Mouse (Mus musculus): ENCODE measurements around the gene Plxdc1.

DNA sequence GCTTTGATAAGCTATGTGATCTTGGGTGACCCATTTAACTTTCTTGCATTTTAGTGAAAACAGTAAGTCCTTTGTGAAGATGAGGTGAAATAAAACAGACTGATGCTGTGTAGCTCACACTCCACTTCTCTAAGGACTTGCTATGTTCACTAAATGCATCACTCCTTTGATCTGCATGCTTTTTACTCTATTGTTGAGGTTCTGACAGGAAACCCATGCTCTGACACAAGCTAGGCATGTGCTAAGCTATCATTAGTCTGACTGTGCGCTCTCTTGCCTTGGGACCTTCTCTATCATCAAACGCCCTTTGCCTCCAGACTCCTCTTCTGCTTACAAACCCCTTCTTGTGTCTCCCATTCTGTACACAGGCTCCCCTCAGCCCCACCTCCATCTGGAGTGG lies 80.7 kb downstream of the Plxdc1 start:
- no peak for TF ChIP-seq CTCF (conservative IDR thresholded peaks at IDR 0.05; ENCODE audit: low read length)
- TF ChIP-seq NANOG (IDR thresholded peaks at IDR 0.05; ENCODE audit: borderline replicate concordance, low read length) = no peak

Data from E14TG2a.4 (cell line).